Mouse (Mus musculus) induced T-regulatory cell, adult 2 months (primary cell): ENCODE measurements at regions not wholly inside any gene's neighbourhood (a gene's known extent, or its start where the extent isn't known, plus 50 kb on each side); places are given as distances from the start of the nearest gene placed in this dataset.

Source experiments
- DNase-seq: peaks from one replicate; pipeline ENCODE4 v3.0.0-alpha.2; 2012; ENCODE audit warnings: low read depth

DNA sequence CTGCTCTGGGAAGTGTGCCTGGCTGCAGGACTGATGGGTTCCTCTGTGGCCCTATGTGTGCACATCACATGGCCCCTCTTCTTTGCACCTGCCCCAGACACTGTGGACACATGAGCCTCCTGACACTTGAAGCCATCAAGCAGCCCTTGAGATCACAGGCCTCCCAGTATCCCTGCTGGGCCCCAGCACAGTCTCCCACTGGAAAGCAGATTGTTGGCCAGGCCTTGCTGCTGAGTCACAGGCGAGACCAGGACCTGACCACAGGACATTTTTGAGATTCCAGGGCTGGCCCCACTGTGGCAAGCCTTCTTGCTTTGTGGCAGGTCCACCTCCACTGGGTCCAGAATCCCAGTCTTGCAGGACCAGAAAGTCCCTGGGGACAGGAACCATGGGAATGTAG, 105.5 kb upstream of the Ccnd1 start:
- no peak for DNase-seq

DNA sequence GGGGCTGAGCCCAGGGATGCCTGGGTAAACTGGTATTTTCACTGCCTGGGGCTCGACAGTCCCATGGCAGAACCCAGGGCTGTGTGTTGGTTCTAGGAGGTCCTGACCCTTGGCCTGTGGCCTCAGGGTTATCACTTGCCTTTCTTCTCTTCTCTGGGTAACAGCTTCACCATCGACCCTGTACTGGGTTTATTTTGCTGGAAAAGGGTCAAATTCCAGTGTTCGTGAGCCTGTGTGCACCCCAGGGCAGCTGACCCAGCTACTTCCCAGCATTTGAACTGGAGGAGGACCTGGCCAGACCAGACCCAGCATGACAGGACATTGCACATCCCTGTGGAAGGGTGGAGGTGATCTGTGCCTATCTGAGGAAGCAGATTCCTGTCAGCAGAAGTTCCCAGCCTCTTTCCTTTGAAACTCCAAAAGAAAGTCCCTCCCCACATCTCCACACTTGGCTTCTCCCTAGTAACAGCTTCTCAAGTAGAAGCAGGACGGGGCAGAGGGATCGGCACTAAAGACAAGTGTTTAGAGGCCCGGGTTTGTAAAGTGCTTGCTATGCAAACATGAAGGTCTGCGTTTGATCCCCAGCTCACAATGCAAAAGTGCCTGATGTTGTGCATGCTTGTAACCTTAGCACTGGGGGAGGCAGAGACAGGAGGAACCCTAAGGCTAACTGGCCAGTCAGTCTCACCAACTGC, 103.9 kb upstream of the Ccnd1 start:
- no peak for DNase-seq

DNA sequence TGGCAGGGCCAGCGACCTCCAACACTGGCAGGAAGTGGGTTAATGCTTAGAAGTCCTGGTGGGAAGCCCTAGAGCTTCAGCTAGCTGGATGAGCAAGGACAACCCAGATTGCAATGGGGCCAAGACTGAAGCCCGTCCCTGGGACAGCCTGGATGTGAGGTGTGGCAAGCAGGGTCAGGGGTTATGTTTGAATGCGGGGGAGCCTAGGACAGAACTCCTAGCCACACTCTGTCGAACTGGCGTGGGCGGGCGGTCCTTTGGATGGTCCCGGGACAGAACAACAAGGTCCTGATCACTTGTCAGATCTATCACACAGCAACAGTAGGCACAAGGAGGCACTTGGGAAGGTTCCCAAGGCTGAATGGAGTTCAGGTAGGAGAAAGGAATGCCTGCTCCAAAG, 101.1 kb upstream of the Ccnd1 start:
- no peak for DNase-seq

DNA sequence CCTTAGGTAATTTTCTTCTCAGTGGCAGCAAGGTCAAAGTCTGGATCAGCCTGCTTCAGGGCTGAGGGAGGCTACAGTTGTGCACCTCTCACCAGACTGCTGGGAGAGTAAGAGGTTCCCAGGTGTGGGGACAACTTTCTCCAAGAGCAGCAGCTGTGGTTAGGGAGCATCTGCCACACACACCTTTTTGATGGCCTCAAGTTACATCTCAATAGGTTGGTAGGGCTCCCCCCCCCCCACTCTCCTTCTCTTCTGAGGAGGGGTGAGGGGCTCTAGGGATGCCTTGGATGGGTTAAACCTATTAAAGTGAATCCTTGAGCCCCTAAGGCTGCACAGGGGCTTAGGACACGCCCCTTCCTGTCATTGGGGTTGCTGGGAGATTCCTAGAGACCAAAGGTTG, 94.7 kb upstream of the Ccnd1 start:
- DNase-seq = no peak

DNA sequence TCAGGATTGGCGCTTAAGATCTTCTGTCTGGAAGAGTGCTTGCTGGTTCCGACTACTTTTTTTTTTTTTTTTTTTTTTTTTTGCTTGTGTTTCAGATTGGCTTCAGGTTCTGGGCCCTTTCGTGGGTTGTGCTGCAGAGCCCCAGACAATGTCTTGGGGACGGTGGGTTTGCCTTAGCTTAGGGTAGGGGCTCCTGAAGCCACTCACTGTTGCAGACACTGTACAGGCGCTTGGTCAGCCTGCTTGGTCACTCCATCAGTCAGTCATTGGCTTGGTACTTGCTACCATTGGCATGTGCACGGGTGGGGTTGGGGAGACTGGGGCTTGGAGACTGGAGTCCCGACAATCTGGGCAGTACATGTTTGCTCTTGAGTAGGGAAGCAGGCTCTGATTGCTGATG, 91.5 kb upstream of the Ccnd1 start:
- DNase-seq = no peak

DNA sequence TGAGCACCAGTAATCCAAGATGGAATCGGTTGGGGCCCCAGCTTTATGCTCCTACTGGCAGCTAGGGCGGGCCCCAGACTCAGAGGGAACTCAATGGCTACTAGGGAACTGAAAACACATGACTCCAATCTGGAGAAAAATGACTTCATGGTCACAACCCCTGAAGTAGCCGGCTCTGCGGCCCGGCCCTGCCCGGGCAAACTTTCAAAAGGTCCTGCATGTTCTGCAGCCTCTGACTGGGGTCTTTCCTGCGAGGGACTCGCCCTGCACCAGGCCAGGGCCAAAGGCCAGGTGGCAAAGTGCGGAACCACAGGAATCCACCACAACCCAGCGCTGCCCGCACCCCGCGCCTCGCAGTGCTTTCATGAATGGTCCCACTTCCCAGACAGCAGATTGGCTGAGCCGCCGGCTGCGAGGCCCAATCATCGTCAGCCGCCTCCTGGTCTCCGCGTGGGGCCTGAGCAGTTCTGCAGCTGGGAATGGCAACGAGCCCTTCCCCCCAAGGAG, 91.0 kb upstream of the Ccnd1 start:
- no peak for DNase-seq

DNA sequence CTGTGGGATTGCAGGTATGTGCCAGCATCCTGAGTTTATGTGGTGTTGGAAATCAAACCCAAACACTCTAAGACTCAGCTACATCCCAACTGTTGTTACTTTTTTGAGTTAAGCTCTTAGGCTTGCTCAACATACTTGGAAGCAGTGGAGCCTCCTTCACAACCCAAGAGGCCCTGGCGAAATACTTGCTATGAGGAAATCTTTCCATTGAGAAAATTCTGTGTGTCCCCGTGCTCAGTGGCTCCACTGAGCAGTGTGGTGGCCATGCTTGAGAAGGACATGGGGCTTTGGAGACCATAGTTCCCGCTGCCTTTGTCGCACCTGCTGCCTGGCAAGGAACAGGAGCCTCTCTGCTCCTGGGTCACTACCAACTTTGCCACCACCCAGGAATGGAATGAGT, 89.9 kb upstream of the Ccnd1 start:
- DNase-seq = no peak

DNA sequence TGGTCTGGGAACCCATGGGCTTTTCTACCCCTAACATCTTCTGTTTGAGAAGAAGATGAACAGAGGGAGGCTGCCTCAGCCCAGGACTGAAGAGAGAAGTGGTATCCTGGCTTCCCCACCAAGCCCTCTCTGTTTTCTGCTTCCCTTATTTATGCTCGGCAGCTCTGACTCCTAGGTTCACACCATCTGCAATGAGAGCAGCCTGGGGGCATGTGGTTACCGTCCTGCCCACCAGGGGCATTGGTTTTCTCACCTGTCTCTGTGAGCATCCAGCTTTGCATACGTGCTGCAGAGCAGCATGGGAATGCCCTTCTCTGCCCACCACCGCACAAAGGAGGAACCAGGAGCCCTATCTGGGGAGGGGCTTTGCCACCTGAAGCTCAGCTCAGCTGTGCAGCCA, 89.4 kb upstream of the Ccnd1 start:
- no peak for DNase-seq

DNA sequence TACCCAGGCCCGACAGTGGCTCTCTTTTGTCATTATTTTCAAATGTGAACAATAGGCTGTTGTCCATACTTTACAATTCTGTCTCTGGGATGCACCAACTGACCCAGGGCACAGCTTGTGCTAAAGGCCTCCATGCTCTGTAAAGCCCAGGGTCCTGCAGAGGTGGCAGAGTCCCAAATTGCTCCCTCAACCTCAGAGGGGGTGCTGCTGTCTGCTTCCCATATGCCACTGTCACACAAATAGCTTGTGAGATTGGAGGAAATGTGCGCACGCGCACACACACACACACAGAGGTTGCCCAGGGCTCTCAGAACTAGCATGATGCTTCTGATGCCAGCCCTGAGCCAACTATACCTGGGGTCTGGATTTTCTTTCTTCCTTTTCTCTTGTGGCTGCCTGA, 87.3 kb upstream of the Ccnd1 start:
- DNase-seq = no peak

DNA sequence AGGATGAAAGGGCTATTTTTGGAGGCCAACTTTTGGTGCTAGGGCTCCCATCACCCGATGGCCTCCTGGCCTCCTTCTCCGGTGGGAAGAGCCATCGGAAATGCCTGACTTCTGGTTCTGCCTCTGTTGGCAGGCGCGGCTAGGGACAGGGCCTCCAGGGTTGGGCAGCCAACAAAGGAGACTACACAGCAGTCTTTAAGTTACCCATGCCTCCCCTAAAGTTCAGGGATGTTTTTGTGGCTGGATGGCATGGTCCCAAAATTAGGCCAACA, 86.2 kb upstream of the Ccnd1 start:
- DNase-seq = no peak

DNA sequence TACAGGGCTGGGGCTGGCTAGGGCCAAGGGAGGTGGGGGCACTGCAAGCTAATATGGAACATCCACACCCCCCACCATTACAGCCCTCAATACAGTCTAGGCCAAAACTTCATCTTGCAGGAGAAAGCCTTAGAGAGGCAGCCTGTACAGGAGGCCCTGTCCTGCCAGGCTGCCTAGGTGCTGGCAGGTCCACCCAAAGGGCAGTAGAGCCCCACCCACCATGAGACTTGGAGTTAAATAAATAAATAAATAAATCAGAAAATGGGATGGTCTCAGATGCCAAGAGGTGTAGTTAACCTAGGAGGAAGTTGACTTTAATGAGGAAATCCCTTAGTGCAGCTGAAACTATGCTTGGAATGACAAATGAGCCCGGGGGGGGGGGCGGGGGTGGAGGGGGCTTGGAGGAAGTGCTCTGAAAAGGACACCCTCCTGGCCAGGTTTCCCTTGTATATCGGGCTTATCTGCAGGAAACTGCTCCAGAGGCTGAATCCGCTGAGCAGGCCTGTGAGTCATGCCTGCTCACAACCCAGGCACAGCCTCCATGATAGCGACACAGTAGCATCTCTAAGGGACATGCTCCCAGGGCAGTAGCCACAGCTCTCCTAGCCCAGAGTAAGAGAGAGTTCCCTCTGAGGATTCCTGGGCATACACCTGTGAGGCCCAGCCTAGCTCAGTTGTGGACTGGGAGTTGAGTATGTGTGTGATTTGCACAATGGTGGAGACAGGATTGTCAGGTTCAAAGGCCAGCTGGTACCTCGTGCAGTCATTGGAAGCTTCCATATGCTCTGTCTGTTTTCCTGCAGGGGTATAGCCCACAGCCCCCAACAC, 85.7 kb upstream of the Ccnd1 start:
- DNase-seq = no peak

DNA sequence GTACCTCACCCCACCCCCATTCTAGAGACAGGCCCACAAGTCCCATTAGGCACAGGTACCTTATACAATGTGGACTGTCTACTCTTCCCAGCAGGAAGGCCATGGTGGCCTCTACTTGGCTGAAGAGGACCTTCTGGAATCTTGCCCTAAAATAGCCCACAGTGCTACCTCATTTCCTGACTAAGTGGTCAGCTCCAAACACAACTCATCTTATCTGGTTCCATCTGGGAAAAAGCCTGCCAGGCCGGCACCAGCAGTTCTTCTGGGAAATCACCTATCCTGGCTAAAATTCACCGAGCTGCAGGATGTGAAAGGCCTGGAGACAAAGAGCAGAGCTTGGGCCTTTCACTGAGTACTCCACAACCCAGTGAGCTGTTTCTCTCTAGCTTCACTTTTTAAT, 84.9 kb upstream of the Ccnd1 start:
- no peak for DNase-seq

DNA sequence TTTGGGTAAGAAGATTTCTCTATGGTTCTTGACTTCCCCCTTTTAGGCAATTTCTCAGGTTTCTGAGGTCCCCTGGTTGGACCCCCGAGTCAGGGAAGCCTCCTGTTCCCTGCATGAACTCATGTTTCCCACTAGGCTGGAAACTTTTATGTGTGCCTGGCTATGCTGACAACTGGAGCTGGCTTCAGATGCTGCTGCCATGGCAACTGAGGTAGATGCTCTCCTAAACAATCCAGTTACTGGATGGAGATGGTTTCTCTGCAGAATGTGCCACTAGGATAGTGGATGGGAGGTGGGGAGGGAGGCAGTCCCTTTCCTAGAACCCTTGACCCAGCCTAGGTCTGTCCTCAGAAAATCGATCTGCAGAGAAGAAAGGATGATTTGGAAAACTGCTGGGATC, 79.4 kb upstream of the Ccnd1 start:
- no peak for DNase-seq

DNA sequence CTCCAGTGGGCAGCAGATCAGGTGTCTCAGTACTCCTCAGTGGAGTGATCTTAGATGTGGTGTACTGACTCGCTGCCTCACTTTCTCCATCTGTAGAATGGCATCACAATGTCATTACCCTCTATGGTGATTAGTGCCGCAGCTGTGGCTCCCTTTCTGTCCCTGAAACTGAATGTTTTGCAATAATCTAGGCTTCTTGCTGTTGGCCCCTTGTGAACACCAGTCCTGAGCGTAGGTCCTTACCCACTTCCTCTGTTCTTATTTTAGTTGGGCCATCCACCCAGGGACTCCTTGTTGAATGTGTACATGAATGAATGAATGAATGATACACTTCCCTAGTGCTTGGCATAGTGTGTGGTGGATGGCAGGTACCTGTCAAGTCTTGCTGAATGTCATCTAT, 78.4 kb upstream of the Ccnd1 start:
- no peak for DNase-seq

DNA sequence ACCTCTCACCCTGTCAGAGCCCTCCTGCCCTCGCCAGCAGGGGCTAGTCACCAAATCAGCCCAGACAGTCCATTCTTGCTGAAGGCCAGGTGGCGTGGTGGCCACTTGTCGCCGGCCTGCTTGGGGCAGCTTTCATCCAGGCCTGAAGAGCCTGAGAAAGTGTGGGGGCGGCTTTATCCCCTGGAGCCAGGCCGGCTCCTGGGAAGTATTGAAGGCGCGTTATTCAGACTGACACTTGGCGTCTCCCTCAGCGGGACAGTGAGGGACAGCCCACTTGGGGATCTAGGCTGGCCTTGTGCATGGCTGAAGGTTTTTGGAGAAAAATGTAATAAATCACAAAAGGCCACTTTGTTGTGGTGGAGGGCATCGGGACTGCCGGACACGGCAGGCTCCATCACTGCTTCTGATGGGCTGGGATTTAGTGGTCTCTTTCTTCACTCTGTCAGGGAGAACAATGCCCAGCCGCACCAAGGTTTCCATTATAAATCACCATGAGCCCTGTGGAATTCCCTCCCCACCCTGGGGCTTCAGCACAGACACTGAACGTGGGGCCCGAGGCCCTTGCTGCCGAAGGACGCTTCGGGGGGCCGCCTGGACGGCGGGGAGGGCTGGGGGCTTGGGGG, 75.8 kb upstream of the Ccnd1 start:
- no peak for DNase-seq

DNA sequence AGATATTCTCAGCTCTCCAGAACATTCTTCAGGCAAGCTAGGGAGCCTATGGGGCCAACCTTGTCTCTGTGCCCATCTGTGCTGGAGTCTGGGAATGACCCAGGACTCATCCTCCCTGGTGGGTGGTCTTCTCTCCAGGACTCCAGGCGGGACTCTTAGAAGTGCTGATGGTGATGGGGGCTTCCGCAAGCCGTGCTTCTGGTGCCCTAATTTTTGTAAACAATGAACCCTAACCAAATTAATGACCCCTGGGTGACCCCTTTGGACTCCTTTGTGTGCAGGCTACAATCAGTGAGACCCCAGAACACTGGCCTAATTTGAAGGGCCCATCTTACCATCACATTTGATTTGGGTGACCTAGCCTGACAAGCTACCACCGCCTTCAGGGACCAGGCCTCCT, 71.0 kb upstream of the Ccnd1 start:
- DNase-seq = no peak

DNA sequence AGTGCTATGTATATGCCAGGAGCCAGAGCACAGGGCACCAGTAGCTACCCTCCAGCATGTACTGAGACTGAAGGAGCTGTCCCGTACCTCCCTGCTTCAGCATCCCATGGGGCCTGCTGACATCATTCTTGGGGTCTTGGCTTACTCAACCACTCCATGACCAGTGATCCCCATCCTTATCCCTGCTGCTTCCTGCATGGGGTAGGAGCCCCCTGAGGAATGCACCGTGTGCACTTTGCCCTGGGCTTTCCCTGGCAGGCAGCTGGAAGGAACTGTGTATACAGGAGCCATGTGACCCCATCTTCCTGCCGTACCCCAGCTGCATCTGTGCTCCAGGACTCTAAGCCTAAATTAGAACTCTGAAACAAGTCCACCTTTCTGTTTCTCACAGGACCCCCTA, 70.3 kb upstream of the Ccnd1 start:
- no peak for DNase-seq

DNA sequence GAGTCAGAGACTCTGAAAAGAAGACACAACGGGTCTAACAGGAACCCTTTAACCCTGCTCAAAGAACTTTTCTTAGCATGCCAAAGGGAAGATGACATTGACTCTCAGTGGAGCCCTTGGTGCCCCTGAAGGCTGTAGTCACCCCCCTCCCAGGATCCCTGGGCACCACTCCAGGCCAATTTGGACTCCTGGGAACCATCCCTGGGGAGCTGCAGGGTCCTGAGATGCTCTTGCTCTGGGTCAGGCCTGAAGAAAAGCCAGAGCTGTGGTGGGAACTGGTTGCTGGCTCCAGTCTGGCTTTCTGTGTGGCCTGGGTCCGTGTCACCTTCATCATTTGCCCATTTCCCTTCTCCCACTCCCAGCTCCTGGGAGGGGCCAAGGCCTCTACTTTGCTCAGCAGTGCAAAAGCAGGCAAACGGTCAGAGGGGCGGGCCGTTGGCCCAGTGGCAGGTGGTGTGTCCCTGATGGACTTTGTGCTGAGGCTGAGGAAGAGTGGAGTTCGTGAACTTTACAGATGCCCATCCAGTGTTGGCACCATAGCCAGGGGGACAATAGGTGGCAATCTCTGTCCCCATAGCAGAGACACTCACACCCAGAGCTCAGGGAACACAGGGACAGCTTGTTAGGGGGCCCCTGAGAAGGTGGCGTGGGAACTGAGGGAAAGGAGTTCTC, 69.1 kb upstream of the Ccnd1 start:
- no peak for DNase-seq

DNA sequence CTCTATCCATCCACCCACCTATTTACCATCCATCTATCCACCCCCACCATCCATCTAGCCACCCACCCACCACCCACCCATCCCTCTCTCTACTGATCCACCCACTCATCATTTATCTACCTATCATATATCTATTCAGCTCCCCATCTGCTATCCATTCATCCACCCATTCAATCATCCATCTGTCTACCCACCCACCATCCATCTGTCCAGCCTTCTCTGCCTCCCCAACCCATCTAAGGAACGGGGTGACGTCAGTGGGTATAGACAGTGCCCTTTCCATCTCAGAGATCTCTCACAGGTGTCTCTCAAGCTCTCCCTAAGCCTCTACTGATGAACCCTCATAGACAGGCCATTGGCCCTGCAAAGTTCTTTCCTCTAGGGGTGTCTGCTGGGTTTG, 67.5 kb upstream of the Ccnd1 start:
- no peak for DNase-seq

DNA sequence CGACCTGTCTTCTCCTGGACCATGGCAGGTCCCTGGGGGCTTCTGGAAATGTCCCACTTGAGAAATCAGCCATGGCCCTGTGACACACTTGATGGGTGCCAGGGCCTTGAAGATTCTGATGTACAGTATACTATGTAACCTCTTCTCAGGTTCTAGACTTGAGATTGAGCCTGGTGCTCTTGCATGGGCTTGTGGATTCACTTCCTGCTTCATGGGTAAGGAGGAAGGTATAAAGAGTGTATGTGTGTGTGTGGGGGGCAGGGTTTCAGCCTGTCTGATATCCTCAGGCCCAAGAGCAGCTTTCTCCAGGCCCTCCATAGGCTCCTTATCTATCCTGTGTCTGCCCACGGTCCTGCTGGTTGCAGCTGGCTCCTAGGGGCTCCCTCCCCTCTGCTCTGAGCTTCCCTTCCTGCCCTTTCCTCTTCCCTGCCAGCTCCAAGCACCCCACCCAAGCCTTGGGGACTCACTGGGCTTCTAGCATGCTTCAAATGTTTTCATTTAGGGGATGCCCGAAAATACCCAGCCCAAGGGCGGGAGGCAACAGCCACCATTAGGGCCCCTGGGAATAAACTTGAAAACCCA, 61.9 kb upstream of the Ccnd1 start:
- DNase-seq = no peak

DNA sequence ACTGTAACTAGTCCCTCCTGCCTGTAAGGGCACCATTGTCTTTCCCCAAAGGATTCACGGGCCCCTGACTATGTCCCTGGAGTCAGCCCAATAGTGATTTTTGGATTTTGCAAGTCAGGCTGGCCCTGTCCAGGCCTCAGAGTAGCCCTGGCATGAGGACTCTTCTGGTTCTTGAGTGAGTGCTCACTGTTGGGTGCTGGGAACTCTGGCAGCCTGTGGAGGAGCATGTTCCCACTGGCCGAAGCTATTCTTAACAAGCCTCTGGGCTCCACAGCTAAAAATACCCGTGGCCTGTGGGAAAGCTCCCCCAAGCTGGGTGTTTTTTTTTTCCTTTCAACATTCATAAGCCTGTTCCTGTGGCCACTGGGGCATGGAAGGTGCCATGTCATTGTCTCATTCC, 60.0 kb upstream of the Ccnd1 start:
- no peak for DNase-seq

DNA sequence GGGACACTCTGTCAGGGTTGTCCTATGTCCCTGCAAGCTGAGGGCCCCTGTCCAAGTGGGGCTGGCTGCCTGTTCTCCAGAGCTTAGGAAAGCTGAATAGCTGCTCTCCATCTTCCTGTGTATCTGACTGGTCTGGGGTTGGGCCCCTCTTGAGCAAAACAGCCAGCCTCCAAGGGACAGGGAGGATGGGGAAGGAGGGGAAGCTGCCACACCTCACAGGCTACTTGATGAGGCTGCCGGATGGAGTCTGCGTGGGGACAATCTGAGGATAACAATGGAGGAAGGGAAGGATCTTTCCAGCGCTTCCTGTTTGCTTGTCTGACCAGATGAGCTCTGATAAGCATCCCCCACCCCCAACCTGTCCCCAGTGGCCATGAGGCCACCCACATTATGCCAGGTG, 57.1 kb upstream of the Ccnd1 start:
- DNase-seq = no peak

DNA sequence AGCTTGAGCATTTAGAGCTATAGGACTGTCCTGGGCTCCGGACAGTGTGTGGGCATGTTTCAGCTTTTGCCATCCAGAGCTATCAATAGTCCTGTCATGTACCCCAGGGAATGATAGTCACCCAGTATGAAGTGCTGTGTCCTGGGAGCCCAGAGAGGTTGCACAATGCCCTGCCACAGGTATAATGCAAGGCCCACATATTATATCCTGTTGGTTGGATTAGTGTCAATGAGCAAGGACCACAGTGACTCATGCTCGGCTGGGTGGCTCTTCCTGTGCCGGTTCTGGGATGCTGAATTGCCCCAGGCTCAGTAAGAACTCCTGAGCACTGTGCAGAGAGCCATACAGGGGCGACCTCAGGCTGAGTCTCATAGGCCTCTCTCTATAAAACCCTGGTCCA, 54.5 kb upstream of the Ccnd1 start:
- no peak for DNase-seq
